Comparison of ENCODE assay signal across 8 mouse cellular contexts in the genomic region with DNA sequence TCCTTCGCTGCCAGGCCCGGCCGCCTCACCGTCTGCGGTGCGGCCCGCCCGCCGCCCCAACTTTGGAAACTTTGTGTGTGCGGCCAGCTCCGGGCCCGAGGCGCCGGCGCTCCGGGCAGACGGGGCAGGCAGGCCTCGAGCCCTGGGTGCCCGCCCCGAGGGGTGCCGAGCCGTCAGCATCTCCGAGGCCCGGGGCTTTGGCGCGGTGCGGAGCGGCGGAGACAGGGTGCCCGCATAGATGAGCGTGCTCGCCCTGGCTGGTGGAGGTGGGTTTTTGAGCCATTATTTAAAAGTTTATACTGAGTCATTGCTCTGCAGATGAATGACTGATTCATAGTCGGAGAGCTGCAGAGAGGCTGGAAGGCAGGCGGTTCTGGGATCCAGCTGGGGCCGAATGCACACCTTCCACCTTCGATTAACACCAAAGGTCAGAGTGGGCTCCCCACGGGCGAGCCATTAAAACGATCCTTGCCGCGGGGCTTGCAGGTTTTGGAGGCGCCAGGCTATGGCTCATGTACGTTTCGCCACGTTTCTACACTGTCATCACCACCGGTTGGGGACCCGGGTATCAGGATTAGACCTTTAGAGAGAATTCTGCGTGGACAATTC. TPM values are rescaled to one million over a fixed set of nuclear protein-coding genes. Genes with fewer than 3 reads are reported as not detected.
DNase-seq lines count a peak whose midpoint lies in the region; ATAC-seq and TF ChIP-seq lines count a peak whose summit lies in the region.

No protein-coding gene starts in this region.

- peak overlapping the region; percentile 78 for H3K27ac ChIP-seq in heart, embryonic 12.5 days (ENCODE audit: poor library complexity, severe bottlenecking)
- peak overlapping the region; percentile 90 for H3K27ac ChIP-seq in midbrain, embryonic 14.5 days (replicated peaks; ENCODE audit: low read depth, low read length)
- no peak overlapping the region for H3K27ac ChIP-seq in thymus, adult 2 months (ENCODE audit: control insufficient read depth, insufficient read depth, low read length)

- peak overlapping the region; percentile 68 for H3K4me3 ChIP-seq in C2C12 (ENCODE audit: insufficient read depth, poor library complexity, severe bottlenecking)
- peak overlapping the region; percentile 85 for H3K4me3 ChIP-seq in heart, embryonic 12.5 days
- peak overlapping the region; percentile 75 for H3K4me3 ChIP-seq in midbrain, embryonic 14.5 days (replicated peaks; ENCODE audit: low read depth, low read length)
- peak overlapping the region; percentile 71 for H3K4me3 ChIP-seq in thymus, adult 2 months (ENCODE audit: control insufficient read depth, insufficient read depth, low read length)

- no peak for TF ChIP-seq CTCF in C2C12 (IDR thresholded peaks at IDR 0.05; ENCODE audit: control insufficient read depth, insufficient read depth, insufficient read length)
- TF ChIP-seq CTCF in thymus, adult 2 months (IDR thresholded peaks at IDR 0.05; ENCODE audit: borderline replicate concordance, control insufficient read depth, extremely low read depth, insufficient read depth, low read length, poor library complexity): no peak

- TF ChIP-seq POLR2A in thymus, adult 2 months (IDR thresholded peaks at IDR 0.05; ENCODE audit: control insufficient read depth, extremely low read depth, insufficient read depth, low read length, poor library complexity): no peak

- H3K36me3 ChIP-seq in C2C12 (ENCODE audit: control insufficient read depth, insufficient read depth): peaks cover 12% of the 10 kb centered on the region
- peaks cover 4% of the 10 kb centered on the region; the same call in 1 of the 2 replicates for H3K36me3 ChIP-seq in heart, embryonic 12.5 days
- H3K36me3 ChIP-seq in midbrain, embryonic 14.5 days (ENCODE audit: control insufficient read depth, insufficient read depth, low read length): no peaks in the 10 kb centered on the region
- H3K36me3 ChIP-seq in thymus, adult 2 months (ENCODE audit: control insufficient read depth, insufficient read depth, low read length): no peaks in the 10 kb centered on the region

- H3K79me3 ChIP-seq in C2C12 (ENCODE audit: low read depth): peaks cover 47% of the 10 kb centered on the region

- H3K27me3 ChIP-seq in C2C12 (ENCODE audit: control insufficient read depth, insufficient read depth, insufficient read length): no peaks in the 10 kb centered on the region
- H3K27me3 ChIP-seq in heart, embryonic 12.5 days (replicated peaks): no peaks in the 10 kb centered on the region
- H3K27me3 ChIP-seq in midbrain, embryonic 14.5 days (ENCODE audit: control insufficient read depth, insufficient read depth, low read length): no peaks in the 10 kb centered on the region
- H3K27me3 ChIP-seq in thymus, adult 2 months (ENCODE audit: control insufficient read depth, insufficient read depth, low read length): no peaks in the 10 kb centered on the region

- peak; percentile 62 for DNase-seq in CD4-positive, CD25-positive, alpha-beta regulatory T cell, adult 2 months (ENCODE audit: low read depth, low spot score)
- peak; percentile 36 for DNase-seq in cerebellum, adult 9-11 months
- peak; percentile 56 for DNase-seq in kidney, postnatal 10 days
- peak; percentile 66 for DNase-seq in midbrain, embryonic 14.5 days
- DNase-seq in thymus, adult 2 months: peak; percentile 53

- ATAC-seq in CD4-positive, CD25-positive, alpha-beta regulatory T cell, adult 4 months: no peak
- peak; percentile 44 for ATAC-seq in heart, embryonic 12.5 days (ENCODE audit: insufficient number of reproducible peaks, low FRiP score)
- ATAC-seq in midbrain, embryonic 14.5 days (ENCODE audit: low FRiP score, low TSS enrichment): peak; percentile 32; the same call in 1 of the 2 replicates

- peak overlapping the region; percentile 95 for H3K4me2 ChIP-seq in heart, embryonic 12.5 days
- peak overlapping the region; percentile 77 for H3K4me2 ChIP-seq in midbrain, embryonic 14.5 days (ENCODE audit: low read length)

- under 1% methylated on average over 47 of the region's 48 CpGs for whole genome bisulfite sequencing in heart, embryonic 12.5 days
- under 1% methylated on average over 48 of the region's 48 CpGs for WGBS in midbrain, embryonic 14.5 days
- under 1% methylated on average over 48 of the region's 48 CpGs for WGBS in thymus, adult 2 months

- peaks cover 33% of the 10 kb centered on the region for H3K4me1 ChIP-seq in heart, embryonic 12.5 days (replicated peaks)
- peaks cover 56% of the 10 kb centered on the region for H3K4me1 ChIP-seq in midbrain, embryonic 14.5 days (ENCODE audit: control insufficient read depth, insufficient read depth, low read length)
- H3K4me1 ChIP-seq in thymus, adult 2 months (replicated peaks; ENCODE audit: control insufficient read depth, insufficient read depth, low read length): peaks cover 30% of the 10 kb centered on the region

- peaks cover 52% of the 10 kb centered on the region for H3K79me2 ChIP-seq in C2C12 (ENCODE audit: control insufficient read depth, insufficient read depth)

- peak overlapping the region; percentile 86 for H3K9ac ChIP-seq in heart, embryonic 12.5 days
- H3K9ac ChIP-seq in midbrain, embryonic 14.5 days (replicated peaks; ENCODE audit: low read length): peak overlapping the region; percentile 78

- H3K9me3 ChIP-seq in heart, embryonic 12.5 days (replicated peaks): no peaks in the 10 kb centered on the region
- no peaks in the 10 kb centered on the region for H3K9me3 ChIP-seq in midbrain, embryonic 14.5 days (ENCODE audit: control insufficient read depth, low read length)

- peak overlapping the region; percentile 94 for H3ac ChIP-seq in C2C12 (ENCODE audit: control insufficient read depth, insufficient read length, low read depth)

TF ChIP-seq in C2C12, 6 proteins besides CTCF, POLR2A, EP300 and RAD21:
- TF ChIP-seq USF1 (IDR thresholded peaks at IDR 0.05; ENCODE audit: low read depth): no peak
- TF ChIP-seq MAX (IDR thresholded peaks at IDR 0.05): no peak
- TF ChIP-seq FOSL1 (IDR thresholded peaks at IDR 0.05; ENCODE audit: insufficient read depth, low read length, poor library complexity, severe bottlenecking): no peak
- TF ChIP-seq MYOG (IDR thresholded peaks at IDR 0.05; ENCODE audit: control insufficient read depth, extremely low read depth, insufficient read length): no peak
- TF ChIP-seq MYOD1 (IDR thresholded peaks at IDR 0.05; ENCODE audit: control insufficient read depth, insufficient read length, low read depth): no peak
- no peak for TF ChIP-seq CEBPB (IDR thresholded peaks at IDR 0.05; ENCODE audit: low read depth)

RNA-seq across cellular contexts. Expression of a gene that starts 0.6 kb away (rescaled TPM):
- 10 to 100 TPM; 14.1 to 15.5 TPM for polyA plus RNA-seq in CD4-positive, CD25-positive, alpha-beta regulatory T cell, adult 4 months (2017; shearing (Covaris generic))
- polyA plus RNA-seq in C2C12 (2012; fragmentation: generic; extraction: Trizol): 9.9 TPM
- 10.5 and 11.9 TPM in 2 replicates for polyA plus RNA-seq in heart, embryonic 12.5 days (2016; fragmentation: Nextera tagmentation; extraction: Ambion mirVana)
- polyA plus RNA-seq in midbrain, embryonic 14.5 days (2014; fragmentation: Nextera tagmentation; extraction: Ambion mirVana): 22.0 and 28.4 TPM in 2 replicates
- 40.2 and 45.9 TPM in 2 replicates for polyA plus RNA-seq in thymus, adult 2 months (2012; rRNA removed)

RNA-seq across cellular contexts. Expression of a gene that starts 17.5 kb away (rescaled TPM):
- polyA plus RNA-seq in CD4-positive, CD25-positive, alpha-beta regulatory T cell, adult 4 months (2017; shearing (Covaris generic)): 1 to 10 TPM in 1 of 2 experiments, not detected in 1; 1.2 TPM
- polyA plus RNA-seq in C2C12 (2012; fragmentation: generic; extraction: Trizol): not detected
- not detected in 2 replicates for polyA plus RNA-seq in heart, embryonic 12.5 days (2016; fragmentation: Nextera tagmentation; extraction: Ambion mirVana)
- not detected in 2 replicates for polyA plus RNA-seq in midbrain, embryonic 14.5 days (2014; fragmentation: Nextera tagmentation; extraction: Ambion mirVana)
- polyA plus RNA-seq in thymus, adult 2 months (2012; rRNA removed): not detected in 2 replicates
